Mouse (Mus musculus) heart, postnatal 4 days (tissue): Measurements from ENCODE around the gene Slc22a12. TPM values are rescaled to one million over a fixed set of nuclear protein-coding genes. Genes with fewer than 3 reads are reported as not detected.
A peak's percentile ranks its signal among the peaks of the same experiment; 100 is the strongest.

Experiments
- DNase-seq: peaks from one replicate; pipeline ENCODE4 v3.0.0; 2021
- total RNA-seq, 2 experiments: library from RNA; stranded (reverse); gene quantifications; 2 replicates each; pipeline ENCODE4 v1.2.3; 2021

The Slc22a12 gene
- total RNA-seq = not detected

DNA sequence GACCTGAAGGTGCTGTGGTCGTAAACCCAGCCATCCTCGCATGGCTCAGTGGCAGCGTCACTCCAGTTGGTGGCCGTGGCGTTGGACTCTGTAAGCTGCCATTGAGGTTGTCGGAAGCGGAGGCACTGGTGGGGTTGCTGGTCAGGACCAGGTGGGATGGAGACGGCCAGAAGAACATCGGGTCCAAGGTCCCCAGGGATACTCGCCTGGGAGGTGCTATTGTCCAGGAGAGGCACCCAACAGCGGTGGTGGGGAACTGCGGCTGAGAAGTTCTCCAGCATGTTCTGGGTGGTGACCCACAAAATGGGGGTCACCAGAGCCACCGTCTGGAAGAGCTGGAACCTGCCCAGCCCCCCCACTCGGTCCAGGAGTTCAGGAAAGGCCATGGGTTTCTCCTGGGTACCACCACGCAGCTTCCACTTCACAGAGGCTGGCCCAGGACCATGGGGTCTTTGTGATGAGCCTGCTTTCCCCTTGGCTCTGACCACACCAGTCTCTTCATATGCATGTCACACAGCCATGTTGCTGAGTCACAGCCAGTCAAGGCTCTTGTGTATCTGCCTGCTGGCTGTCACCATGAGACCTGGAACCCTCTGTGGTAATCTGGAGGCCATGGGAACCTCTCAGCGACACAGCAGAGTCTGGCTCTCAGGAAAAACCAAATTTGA lies at the start of gene Slc22a12:
Gene Slc22a12 (minus strand): TSS at position 666 of the 668 bp plus-strand sequence.
- no peak for DNase-seq

DNA sequence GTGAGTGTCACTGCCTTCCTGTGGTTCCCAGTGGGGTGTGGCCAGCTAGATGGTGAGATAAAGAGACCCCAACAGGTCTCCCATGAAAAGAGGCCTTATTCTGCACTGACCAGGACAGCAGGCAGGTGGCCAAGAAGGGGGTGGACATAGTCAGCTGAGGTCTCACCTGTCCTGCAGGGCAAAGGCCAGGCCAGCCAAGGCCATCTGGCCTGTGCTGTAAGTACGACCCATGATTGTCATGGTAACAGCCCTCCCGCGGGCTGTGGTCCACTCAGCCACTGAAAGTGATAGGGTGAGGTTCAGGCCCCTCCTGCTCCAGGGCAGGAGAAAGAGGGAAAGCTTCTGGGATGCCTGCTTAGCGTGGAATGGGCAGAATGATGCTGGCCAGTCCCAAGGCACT lies 29.2 kb upstream of the Slc22a12 start:
- no peak for DNase-seq

GRCm38 (mm10) chr19:6571476-6571875 lies 28.6 kb upstream of the Slc22a12 start:
- no peak for DNase-seq

GRCm38 (mm10) chr19:6569561-6569960 lies 26.7 kb upstream of the Slc22a12 start:
- no peak for DNase-seq

GRCm38 (mm10) chr19:6569021-6569420 lies 26.2 kb upstream of the Slc22a12 start:
- no peak for DNase-seq

- peak; percentile 51 for DNase-seq
Measured at GRCm38 (mm10) chr19:6566450-6566849, 23.6 kb upstream of the Slc22a12 start.

DNA sequence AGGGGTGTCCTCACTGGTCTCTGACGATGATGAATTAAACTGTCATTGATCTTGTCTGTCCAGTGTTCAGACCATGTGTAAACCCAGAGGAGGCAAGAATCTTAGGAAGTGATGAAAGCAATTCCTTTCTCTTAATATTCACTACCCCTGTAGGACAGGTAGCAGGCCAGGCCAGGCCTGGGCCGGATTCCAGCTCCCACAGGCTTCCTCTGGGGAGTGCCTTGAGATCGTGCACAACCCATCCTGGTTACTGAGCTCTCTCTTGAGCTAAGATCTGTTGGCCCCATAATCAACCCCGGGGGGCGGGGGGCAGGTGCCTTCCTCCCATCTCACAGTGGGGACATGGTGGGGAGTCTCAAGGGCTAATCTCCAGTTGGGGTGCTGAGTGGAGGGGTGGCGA lies 22.3 kb upstream of the Slc22a12 start:
- DNase-seq = no peak

DNA sequence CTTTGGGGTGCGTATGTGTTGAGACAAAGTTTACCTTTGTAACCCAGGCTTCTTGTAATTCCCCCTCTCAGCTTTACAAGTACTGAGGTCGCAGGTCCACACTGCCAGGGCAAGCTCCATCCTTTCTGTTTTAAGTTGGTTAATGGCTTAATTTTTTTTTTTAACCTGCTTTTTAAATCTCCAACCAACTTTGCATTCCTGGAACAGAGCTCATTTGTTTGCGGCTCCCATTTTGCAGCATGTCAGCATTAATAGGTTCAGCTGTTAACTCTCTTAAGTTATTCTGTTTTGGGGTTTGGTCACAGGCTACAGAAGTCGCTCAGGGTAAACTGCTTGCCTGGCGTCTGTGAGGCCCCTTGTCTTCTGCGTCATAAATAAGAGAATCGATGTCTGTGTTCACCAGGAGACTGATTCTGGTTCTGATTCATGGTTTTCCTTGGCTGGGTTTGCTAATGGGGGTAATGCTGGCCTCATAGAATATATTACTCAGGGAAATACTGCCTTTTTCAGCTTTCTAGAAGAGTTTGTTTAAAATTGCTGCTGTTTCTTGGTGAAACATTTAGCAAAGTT lies 17.5 kb upstream of the Slc22a12 start:
- no peak for DNase-seq

- DNase-seq = no peak
Measured at GRCm38 (mm10) chr19:6559576-6559975, 16.7 kb upstream of the Slc22a12 start.

DNA sequence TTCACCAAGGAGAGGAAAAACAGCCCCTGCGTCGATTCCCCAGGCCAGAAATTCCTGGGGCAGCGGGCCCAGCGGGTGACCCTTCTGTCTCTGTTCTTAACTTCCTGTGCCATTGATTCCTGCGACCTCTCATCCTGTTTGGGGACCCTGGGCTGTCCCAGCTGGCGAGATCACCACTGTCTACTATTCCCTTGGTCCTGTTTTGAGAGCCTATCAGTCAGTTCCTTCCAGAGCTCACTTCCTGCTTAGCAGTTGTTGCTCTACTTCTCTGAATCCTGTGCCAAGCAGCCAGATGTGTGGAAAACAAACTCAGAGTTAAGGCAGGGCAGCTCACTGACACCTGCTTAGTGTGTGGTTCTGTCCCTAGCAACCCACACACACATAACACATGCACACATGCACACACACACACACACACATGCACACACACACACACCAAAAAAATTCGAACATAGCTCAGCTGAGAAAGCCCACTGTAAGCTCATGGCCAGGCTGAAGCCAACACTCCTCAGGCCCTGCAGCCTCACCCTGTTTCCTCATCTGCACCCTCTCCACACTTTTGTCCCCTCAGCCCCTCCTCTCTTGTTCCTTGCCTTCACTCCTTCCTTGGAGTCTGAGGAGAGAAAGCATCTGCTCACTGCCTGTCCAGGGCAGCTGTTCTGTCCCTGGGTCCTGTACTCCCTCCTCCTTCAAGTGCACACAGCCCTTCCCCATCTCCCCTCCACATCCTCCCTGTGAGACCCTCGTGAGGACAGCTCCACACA lies 11.2 kb upstream of the Slc22a12 start:
- peak; percentile 55 for DNase-seq

DNA sequence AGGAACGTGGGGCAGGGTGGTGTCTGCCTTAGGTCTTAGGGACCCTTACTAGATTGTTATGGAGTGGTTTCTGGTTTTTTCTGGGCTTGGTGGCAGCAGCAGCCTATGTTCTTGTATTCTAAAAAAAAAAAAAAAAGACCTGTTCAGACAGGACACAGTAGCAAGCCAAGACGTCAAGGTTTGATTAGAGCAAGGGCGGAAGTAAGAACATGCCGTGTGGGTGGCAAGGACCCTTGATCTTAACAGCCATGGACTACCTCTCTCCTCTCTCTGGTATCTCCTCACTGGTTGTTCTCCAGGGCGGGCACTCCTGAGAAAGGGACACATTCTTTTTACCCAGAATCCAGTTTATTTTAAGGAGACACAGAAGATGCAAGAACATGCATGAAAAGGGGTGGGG lies 10.3 kb upstream of the Slc22a12 start:
- DNase-seq = no peak

- DNase-seq = peak; percentile 60
Measured at GRCm38 (mm10) chr19:6552302-6553028, 9.6 kb upstream of the Slc22a12 start.

GRCm38 (mm10) chr19:6551215-6551614 lies 8.4 kb upstream of the Slc22a12 start:
- DNase-seq = no peak

- no peak for DNase-seq
Measured at GRCm38 (mm10) chr19:6549566-6549965, 6.7 kb upstream of the Slc22a12 start.

- no peak for DNase-seq
Measured at GRCm38 (mm10) chr19:6548431-6549410, 5.9 kb upstream of the Slc22a12 start.

DNA sequence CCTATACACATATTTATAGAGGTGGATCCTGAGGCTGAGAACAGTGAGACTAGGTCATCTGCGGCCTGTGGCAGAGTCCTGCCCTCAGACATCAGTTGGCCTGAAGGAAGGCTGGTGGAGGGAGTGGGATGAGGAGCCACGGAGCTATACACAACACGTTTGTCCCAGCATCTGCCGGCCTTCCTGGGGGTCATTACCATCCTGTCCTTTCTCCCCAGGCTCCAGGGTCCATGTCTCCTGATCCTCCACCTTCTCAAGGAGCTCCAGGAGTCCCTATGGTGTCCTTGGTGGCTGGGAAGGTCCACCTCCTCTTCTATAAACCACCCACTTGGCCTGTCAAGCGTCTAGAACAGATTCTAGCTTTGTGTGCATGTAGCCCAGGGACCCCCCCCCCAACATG lies 5.0 kb upstream of the Slc22a12 start:
- DNase-seq = no peak

DNA sequence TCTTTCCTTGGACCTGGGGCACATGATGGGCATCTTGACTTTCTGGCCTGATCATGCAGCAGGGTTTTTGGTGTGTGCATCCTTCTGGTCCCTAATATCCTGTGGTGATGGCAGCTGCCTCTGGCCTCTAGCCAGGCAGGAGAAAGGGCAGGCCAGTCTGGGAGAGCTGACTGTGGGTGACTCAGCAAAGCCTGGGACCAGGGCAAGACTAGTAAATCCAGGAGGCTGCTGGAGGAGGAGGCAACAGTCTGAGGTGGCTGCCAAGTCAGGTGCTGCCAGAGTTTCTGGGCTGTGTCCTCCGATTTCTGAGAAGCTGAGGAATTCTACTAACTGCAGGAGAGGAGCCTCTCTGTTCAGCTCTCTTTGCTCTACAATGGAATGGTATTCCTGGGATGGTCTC lies 3.3 kb upstream of the Slc22a12 start:
- DNase-seq = peak; percentile 18

DNA sequence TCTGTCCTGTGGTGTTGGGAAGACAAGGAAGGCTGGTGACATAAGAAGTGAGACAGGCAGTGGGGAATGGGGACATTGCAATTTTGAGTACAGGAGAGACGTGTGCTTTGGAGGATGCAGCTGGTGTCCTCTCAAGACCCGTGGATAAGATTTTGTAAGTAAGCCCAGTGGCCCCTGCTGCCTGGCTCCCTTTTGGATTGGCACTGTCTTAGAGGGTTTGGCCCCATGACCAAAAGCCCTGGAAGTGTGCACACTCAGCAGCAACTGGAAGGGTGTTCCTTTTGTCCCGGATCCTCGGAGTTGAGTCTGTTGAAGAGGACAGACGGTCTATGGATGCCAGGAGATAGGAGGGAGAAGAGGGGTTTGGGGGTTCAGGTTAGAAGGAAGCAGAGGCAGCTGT lies 2.6 kb upstream of the Slc22a12 start:
- no peak for DNase-seq

DNA sequence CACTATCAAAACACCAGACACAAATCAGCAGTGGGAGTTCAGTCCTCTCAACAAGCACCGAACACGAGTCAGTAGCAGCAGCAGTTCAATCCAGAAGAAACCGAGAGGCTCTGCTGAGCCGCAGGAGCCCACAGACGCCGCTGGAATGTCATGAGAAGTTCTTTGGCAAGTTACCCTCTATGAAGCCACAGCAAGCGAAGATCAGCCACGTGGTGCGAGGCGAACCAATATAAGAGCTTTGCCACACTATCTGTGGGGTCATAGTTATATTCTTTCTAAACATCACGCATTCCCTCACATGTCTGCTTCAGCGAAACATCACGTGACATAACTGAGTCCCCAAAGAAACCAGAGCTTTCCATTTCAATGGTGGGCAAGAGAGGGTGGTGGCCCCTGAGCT lies 1.9 kb upstream of the Slc22a12 start:
- no peak for DNase-seq

GRCm38 (mm10) chr19:6543518-6543917 lies 686 bp upstream of the Slc22a12 start:
- no peak for DNase-seq

DNA sequence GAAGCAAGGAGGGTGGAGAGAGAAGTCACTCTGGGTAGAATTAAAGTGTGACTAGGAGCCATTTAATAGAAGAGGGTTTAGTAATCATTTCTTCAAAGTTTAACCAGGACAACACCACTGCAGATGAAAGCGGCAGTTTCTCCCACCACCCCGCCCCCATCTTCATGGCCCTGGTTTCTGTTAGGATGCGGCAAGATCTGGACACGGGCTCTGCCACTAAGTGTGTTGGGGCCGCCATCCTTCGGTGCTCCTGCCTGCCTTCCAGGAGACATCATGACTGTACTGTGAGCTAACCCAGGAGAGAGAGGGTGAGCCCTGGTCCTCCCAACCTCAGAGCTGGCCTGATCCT lies 177 bp upstream of the Slc22a12 start:
- no peak for DNase-seq

DNA sequence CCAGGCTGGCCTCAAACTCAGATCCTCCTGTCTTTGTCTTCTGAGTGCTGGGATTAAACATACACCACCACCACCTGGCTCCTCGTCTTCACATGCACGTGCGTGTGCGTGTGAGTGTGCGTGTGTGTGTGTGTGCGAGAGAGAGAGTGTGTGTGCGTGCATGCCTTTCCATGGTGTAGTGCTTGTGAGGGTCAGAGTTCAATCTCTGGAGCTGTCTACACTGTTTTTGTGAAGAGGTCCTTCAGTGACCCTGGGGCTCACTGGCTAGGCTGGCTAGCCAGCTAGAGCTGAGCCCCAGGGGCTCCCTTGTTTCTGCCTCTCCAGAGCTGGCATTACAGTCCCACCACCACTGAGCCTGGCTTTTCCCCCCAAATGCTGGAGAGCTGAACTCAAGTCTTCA lies 1.3 kb downstream of the Slc22a12 start:
- no peak for DNase-seq
